Mouse (Mus musculus) kidney, adult 18-20 months (tissue): ENCODE data around the gene Usp54.
"Not testable (repeated sequence)": the region's sequence is repeated elsewhere in the genome, so short reads cannot be mapped to it uniquely, and the experiment has no call there.

ENCODE experiments used
- DNase-seq: peaks from one replicate; pipeline ENCODE4 v3.0.0; 2021

Usp54 gene

DNA sequence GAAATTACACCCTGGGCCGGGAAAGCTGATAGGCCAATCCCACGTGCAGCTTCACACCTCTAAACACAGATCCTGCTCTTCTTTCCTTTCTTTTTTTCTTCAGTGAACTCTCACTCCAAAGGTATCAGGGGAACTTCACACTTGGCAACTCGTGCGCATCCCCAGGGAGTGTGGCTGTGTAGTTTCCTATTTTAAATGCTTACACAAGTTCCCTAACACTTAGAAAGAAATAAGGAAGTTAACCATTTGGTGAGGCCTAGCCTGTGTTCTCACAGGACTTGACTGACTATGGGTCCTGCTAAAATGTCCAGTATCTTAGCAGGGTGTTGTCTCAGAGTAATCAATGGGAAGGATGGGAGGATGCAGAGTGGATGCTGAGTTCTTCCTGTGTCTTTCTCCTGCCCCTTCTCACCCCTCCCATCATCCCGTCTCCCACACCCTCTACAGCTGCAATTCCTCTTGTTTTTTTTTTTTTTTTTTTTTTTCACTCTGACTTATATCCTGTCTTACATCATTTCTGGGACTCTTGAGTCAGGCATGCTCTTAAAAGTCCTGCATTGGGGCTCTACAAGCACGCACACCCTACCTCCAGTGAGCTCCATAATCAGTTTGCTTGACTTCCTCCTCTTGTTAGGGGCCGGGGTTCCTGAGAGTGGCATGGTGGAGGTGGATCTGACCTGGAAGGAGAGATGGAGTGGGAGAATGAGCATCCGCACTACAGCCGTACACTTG lies 14.0 kb upstream of the Usp54 start:
- DNase-seq = no peak

DNA sequence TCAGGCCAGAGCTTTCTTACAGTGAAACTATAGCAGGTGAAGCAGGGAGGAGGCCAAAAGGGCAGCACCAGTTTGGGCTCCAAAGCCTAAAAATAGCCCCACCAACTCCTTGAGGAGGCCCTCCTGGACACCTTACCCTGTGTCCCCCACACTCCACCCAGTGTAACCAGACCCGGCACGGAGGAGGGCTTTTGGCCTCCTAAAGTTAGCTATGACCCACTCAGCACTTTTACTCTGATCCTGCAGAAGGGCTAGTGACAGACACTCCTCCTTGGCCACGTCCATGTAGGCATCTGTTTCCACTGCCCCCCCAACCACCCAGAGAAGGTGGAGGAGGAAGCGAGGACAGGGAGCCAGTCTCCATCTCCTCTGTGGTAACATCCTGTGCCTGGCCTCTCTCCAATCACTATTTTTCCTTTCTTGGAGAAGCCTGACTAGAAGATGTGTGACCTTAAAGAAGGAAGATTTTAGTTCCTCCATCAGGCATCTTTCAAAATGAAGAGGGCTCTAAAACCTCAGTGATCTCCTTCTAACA lies 10.9 kb upstream of the Usp54 start:
- DNase-seq = no peak

DNA sequence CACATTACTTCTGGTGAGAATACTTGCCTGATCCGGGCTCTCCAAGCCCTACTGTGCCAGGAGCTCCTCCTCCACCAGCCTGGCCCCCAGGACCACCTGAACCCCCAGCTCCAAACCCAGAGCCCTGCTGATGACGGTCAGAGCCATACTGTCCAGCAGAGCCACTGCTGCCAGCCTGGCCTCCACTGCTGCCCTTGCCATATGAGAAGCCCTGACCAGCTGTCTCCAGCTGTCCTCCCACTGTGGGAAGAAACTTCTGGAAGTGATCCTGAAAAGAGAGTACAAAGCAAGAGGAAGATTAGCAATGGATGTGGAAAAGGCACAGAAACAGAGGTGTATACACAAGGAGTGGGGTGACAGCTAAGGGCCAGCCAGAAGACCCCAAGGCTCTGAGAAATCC lies 10.1 kb upstream of the Usp54 start:
- DNase-seq = no peak

DNA sequence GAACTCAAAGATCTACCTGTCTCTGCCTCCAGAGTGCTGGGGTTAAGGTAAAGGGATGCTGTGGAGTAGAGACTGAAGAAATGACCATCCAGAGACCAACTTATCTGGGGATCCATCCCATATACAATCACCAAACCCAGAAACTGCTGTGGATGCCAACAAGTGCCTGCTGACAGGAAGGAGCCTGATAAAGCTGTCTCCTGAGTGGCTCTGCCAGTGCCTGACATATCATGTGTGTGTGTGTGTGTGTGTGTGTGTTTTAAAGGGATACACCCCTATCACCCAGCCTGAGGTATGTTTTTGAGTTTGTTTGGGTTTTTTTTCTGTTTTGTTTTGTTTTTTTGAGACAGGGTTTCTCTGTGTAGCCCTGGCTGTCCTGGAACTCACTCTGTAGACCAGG lies 5.5 kb upstream of the Usp54 start:
- no peak for DNase-seq

DNA sequence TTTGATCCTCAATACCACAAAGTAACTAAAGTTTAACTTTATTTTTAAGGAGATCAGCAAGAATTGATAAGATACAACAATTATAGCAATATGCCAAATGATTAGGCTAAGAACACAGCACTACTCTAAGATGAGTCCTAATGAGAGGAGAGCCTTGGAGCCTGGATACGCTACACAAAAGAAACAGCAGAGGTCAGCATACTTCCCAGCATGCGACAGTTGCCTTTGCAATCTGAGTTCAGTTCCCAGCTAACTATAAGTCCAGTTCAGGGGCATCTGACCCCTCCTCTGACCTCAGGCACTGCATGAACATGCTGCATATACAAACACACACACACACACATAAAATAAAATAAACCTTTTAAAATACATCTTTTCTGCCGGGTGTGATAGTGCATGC lies 4.7 kb upstream of the Usp54 start:
- no peak for DNase-seq

DNA sequence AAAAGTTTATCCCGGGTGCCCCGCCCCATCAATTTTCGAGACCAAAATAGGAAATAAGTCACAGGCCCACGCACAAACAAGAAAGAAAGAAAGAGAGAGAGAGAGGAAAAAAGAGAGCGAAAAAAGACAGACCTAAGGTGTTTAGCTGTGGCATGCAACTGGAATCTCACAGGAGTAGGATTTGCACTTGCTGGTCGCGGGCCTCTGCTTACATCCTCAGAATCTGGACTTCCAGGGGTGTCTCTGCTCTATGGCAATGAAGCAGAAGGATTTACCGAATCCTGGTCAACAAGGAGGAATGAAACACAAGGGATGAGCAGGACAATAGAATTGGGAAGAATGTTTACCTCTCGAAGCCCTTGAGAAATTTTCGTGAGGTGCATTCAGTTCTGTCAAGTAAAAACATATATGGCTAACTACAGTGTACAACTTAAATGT lies 594 bp upstream of the Usp54 start:
- no peak for DNase-seq

DNA sequence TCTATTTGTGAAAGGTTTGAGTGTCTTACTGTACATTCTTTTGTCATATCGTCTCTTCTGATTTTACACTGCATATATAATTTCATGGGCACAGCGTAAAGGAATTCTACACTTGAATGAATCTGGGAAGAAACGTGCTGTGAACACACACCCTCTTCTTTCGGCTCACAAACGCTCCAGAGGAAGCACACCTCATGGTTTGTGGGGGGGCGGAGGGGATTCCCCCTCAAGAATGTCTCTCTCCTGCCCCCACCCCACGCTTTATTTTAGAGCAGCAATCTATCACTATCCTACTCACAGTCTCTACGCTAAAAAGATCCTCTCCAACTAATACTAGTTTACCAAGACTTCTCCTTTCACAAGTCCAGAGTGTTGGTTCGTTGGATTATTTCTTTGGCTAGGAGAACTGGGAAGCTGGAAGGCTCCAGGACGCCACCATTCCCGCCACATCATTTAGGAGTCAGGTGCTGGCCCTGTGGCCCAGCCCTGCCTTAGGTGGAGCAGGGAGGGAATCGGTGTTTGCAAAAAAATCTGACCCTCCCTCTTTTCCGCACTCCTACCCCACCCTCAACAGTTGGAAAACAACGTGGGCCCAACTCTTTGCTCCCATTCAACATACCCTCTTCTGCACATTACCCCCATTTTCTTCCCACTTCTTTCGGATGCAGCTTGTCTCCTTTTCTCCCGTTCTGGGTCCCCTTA lies 794 bp downstream of the Usp54 start:
- no peak for DNase-seq

DNA sequence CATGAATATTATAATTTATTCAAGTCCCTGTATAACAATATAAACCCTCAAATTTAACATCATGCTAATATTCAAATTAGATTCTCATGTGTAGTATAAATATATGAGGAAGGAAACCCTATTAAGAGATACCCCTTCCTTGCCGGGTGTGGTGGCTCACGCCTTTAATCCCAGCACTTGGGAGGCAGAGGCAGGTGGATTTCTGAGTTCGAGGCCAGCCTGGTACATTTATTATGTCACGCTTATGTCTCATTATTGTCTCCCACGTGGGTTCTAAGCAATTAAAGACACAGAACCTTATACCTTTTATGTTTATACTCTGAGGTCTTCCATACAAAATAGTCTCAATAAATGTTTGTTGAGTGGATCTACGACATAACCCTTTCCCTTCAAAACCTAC lies 2.2 kb downstream of the Usp54 start:
- no peak for DNase-seq

DNA sequence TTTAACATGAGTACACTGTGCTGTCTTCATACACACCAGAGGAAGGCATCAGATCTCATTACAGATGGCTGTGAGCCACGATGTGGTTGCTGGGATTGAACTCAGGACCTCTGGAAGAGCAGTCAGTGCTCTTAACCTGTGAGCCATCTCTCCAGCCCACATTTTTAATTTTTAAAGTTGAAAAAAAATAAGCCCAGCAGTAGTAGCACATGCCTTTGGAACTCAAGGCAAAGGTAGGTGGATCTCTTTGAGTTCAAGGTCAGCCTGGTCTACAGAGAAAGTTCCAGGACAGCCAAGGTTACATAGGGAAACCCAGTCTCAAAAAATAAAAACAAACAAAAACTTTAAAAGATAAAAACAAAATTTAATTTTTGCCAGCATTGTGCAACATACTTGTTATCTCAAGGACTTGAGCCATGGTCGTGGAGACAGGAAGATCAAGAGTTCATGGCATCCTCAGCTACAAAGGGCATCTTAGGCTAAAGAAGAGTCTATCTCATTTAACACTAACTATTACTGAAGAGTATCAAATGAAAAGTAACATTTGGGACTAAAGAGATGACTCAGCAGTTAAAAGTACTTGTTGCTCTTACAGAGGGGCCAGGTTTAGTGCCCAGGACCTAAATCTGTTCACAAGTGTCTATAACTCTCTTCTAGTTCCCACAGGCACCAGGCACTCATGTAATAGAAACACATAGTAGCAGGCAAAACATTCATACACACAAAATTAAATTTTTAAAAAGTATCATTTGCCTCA lies 2.9 kb downstream of the Usp54 start:
- no peak for DNase-seq

DNA sequence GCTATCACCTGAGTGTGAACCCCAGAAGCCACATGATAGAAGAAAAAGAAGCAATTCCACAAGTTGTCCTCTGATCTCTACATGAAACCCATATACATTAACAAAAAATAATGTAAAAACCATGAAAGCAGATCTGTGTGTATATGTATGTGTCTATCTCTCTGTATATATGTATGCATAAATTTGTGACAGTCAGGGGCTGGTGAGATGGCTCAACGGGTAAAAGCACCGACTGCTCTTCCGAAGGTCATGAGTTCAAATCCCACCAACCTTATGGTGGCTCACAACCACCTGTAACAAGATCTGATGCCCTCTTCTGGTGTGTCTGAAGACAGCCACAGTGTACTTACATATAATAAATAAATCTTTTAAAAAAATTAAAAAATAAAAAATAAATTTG lies 3.9 kb downstream of the Usp54 start:
- not testable (repeated sequence) for DNase-seq

DNA sequence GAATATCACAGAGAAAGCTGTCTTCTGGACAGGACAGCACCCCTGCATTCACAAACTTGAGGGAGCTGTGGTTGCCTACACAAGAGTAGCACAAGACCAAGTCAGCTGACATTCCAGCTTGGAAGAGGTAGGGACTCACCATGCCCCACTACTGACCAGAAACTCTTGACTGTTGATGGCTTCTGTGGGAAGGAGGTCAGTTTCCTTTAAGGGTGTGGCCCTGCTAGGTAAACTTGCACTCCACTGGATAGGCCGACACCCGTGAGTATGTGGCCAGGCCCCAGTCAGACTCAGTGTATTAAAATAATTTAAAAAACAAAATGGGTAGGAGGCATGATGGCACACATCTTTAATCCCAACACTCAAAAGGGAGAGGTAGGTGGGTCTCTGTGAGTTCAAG lies 5.3 kb downstream of the Usp54 start:
- no peak for DNase-seq

DNA sequence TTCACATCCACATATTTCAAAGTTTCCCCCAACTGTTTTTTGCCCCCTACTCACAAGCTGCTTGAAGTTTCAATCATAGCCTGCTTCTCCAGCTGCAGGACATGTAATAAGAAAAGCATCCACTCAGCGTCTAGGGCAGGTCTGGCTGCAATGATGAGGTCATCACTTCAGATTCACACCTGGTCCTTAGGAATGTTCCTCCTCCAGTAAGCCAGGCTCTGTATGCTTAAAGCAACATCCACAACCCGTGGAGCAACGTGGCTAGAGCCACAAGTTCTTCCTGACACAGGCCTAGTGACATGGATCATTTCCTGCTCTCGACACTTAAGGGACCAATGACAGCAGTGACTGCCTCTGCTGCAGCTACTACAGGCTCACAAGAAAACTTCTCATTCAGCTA lies 9.6 kb downstream of the Usp54 start:
- DNase-seq = no peak

DNA sequence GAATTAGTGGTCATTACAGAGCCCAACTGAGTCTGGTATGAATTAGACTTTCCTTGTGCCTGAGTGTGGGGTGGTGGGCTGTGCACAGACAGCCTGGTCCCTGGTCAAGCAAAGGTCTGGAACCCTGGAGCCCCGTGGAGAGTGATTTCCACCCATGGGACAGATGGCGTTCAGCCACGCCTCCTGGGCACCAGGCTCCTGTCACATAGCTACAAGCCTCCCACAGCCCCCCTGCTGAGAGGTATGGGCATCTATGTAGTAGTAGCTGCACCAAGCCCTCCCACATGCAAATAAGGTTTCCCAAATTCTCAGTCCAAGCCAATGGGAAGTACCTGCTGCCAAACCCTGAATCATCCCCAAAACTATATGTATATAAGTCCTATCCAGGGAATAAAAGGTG lies 13.9 kb downstream of the Usp54 start:
- no peak for DNase-seq

DNA sequence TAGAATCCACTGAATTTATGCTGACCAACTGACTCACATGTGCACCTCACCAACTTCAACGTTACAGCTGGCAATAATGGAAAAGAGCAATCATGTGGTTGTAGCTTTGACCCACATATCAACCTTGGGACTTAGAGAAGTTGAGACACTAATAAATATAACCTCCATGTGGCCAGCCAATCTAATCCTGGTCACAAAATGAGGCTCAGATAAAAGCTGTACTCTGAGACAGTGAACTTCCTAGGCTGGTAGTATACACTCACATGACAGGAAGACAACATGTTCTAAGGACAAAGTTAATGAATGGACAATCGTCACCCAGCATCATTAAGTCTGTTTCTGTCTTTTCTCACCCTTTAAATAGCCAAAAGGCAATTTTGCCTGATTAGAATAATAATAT lies 14.4 kb downstream of the Usp54 start:
- no peak for DNase-seq

DNA sequence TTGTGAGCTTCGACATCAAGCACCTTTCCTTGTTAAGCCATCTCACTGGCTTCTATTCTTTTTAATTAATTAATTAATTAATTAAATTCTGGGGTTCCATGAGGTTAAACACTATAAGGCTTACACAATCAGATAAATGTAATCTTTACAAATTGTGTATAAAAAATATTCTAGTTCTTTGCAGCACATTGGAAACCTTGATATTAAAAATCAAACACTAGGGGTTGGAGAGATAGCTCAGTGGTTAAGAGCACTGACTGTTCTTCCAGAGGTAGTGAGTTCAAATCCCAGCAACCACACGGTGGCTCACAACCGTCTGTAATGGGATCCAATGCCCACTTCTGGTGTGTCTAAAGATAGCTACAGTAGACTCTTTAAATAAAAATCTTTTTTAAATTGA lies 18.0 kb downstream of the Usp54 start:
- no peak for DNase-seq

DNA sequence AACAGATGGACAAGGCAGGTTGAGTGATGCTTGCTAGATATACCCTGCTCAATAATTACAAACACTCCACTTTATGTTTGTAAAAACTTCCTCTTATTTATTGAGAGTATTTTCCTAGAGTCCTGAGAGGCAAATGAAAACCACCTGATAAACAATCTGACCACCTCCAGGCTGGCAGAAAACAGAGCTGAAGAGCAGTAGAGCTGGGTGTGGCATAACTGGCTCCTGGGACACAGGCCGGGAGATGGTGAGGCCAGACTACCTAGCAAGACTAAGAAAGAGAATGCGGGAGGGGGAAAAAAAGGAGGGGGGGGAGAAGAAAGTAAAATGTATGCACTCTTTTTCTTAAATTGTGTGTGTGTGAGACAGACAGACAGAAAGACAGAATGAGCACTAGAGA lies 18.5 kb downstream of the Usp54 start:
- no peak for DNase-seq

DNA sequence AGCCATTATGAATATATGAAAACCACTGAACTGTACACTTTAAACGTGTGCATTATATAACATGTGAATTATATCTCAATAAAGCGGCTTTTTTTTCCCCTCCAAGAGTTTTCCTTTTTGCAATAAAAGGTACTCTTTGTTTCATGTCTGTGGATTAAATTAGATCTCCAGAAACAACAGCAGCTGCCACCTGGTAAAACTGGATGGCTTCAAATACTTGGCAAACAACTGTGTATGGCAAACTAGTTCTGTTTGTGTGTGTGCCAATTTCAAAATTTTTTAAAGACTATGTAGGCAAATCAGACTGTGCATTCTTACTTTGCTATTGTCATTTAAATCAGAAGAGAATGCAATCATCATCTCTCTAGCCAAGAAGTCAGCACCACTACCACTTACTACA lies 19.0 kb downstream of the Usp54 start:
- no peak for DNase-seq

DNA sequence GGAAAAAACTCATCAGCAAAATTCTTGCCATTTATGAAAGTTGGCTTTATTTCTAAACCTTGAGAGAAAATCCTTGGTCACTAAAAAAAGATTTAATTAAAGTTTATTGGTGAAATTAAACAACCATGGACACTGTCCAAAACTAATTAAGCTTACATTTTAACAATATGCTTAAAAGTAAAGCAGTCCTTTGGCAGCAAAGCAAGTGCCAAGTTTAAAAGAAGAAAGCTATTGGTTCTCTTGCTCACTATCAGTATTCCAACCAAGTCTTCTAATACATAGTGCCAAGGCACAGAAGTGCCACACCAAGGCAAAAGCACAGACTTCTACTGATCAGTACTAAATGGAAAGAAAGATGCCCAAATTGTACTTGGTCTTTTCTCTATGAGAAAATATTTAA lies 21.7 kb downstream of the Usp54 start:
- no peak for DNase-seq

DNA sequence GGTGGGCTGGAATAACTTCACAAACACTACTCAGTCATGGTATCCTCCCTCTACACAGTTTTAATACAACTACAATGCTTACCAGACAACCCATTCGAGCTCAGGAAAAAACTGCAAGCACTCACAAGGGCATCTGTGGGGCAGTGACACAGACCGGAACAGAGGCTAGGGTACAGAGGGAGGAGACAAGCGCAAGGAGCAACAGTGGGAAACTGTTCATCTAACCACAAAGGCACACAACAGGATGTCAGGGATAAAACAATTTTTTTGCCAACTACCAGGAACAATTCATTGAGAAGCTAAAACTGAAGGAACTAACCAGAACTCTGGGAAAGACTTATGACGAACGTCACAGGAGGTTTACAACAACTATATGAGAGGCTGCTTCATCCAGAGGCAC lies 22.7 kb downstream of the Usp54 start:
- DNase-seq = peak; percentile 42

DNA sequence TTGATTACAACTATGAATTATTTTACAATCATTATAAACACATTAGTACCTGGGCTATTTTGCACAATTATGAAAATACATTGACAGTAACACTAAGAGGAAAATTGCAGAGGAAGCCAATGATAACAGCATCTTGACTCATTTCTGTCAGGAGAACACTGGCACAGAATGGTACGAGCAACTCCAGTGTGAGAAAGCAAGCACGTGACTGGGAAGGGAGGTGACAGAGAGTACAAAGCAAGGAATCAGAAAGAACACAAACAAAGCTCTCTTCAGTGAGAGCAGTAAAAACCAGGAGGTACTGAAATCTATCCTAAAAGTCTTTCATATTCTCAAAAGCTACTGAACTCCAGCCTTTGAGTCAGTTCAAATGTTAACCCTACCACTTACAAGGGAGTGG lies 24.4 kb downstream of the Usp54 start:
- DNase-seq = no peak

DNA sequence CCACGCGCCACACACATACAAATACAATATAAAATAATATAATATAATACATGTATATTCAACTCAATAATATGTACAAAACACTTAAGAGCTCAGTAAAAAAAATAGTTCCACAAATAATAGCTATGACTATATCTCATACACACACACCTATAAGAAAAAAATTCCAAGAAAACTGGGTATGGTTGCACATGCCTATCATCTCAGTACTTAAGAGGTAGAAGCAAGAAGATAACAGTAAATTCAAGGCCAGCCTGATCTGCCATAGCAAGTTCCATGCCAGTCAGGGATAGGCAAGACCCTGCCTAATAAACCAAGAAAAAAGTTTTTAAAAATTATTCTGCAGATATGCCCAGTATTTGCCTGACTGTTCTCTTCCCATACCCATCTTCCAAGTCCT lies 25.8 kb downstream of the Usp54 start:
- no peak for DNase-seq

DNA sequence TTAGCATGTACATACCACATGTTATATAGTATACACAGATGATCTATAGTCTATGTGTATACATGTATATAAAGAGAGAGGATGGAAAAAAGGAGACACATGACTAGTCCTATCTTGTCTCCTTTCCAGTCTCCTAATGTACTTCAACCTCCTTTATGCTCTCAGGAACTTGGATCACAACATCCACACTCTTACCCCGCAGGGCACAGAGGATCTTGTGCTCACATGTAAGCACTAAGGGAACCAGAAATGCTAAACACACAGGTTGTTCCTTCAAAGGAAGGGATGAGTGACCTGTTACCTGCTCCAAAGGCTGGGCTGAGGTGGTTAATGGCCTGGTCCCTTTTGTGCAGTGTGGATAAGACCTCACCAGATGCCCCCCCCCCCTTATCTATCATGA lies 28.0 kb downstream of the Usp54 start:
- DNase-seq = no peak

DNA sequence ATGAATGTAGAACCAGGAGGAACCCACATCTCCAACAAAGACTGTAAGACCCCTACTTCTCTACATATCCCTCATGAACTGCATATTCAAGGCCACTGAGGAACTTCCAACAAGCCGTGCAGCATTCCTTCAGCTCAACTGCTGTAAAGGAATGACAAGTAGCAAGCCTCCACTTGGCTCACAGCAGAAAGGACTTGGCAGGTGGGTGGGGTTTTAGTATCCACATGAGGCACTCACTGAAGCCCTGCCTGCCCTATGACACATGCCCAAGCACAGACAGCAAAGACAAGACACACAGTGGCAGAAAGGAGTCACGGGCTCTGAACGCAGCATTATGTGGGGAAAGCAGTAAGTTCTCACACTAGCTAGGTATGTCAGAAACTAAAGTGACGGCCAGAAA lies 30.7 kb downstream of the Usp54 start:
- DNase-seq = peak; percentile 57

DNA sequence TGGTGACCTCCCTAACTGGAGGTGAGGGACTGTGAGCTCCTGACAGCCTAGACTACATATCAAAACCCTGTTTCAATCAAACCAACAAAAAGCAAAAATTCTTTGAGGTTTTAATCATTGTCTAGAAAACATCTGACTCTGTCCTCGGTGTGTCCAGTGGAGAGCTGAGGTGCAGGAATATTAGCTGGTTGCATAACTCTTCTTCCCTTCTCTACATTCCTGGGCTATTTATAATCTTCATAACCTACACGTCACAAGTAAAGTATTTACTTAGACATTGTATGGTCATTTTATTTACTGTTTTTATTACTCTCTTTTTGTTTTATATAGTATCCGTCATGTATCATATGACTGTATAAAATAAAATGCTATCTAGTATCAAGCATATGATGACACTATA lies 31.3 kb downstream of the Usp54 start:
- DNase-seq = no peak
